Mouse (Mus musculus) heart, adult 2 months (tissue): ENCODE measurements around the gene Plekhm1.
A peak's percentile ranks its signal among the peaks of the same experiment; 100 is the strongest.

Experiments
- CTCF ChIP-seq: fragments of 200-600 bp; IDR thresholded peaks from 2 replicates; pipeline ENCODE4 v1.8.1; 2022; ENCODE audit warnings: antibody characterized with exemption, mild to moderate bottlenecking, moderate library complexity
- EP300 ChIP-seq: fragments of 200-500 bp; IDR thresholded peaks from 2 replicates; pipeline ENCODE4 v1.6.1; 2011; ENCODE audit warnings: low read depth, low read length, control low read depth; ENCODE audit not compliant: insufficient read depth
- POLR2A ChIP-seq: fragments of 200-500 bp; IDR thresholded peaks from 2 replicates; pipeline ENCODE4 v1.6.1; 2011; ENCODE audit warnings: mild to moderate bottlenecking, low read depth, low read length, control low read depth; ENCODE audit not compliant: insufficient read depth

DNA sequence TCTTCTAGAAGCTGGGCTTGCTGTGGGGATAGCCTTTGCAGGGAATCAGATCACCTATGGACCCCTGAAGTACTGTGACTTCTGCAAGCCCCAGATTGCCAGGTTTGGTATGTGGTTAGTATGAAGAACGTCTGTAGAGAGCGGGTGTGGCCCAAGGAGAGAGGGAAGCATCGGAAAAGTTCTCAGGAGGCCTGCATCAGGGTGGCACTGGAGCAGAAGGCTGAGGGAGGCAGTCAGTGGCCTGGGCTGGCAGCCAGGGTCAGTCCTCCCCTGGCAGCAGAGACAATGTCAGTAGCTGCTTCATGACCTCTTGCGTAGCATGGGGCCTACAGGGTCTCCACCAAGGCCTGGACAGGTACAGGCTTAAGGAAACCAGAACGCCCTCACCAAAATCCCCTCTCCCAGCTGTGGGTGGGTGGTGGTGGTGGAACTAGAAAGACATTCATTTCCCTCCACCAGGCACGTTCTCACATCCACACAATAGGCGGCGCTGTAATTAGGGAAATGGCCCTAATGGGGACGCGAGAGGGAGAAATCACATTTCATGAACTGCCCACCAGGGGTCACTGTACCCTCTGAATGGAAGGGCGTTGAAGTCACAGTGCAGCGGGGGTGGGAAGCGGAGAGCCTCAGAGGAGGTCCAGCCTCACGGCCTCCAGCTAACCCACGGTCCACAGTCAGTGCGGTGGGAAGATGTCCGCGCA lies 80.1 kb downstream of the Plekhm1 start:
- peak; percentile 90 for TF ChIP-seq CTCF
- peak; percentile 89 for TF ChIP-seq EP300
- peak; percentile 44 for TF ChIP-seq POLR2A
